Mouse (Mus musculus) cerebellum, adult 2 months (tissue): Measurements from ENCODE around the gene Pawr.
"Not testable (repeated sequence)": the region's sequence is repeated elsewhere in the genome, so short reads cannot be mapped to it uniquely, and the experiment has no call there.

Experiments used
- CTCF ChIP-seq: fragments of 200-500 bp; IDR thresholded peaks from 2 replicates; pipeline ENCODE4 v1.5.1; 2011; ENCODE audit warnings: low read depth, mild to moderate bottlenecking, control low read depth, low read length, moderate library complexity, borderline replicate concordance; ENCODE audit not compliant: insufficient read depth
- POLR2A ChIP-seq: fragments of 200-500 bp; IDR thresholded peaks from 2 replicates; pipeline ENCODE4 v1.6.1; 2011; ENCODE audit warnings: low read length, control low read depth, borderline replicate concordance; ENCODE audit not compliant: insufficient read depth

GRCm38 (mm10) chr10:108346301-108346700, 14.4 kb downstream of the Pawr start:
- not testable (repeated sequence) for TF ChIP-seq CTCF, POLR2A
